Mouse (Mus musculus) brain, embryonic 14.5 days (tissue): ENCODE results near the gene B3gnt2.

Experiments used
- CTCF ChIP-seq: fragments of 200-500 bp; IDR thresholded peaks from 2 replicates; pipeline ENCODE4 v1.5.1; 2012; ENCODE audit warnings: inconsistent platforms, mild to moderate bottlenecking, moderate library complexity, borderline replicate concordance; ENCODE audit not compliant: insufficient read depth, insufficient read length; ENCODE audit errors: extremely low read depth
- POLR2A ChIP-seq: fragments of 200-500 bp; IDR thresholded peaks from 2 replicates; pipeline ENCODE4 v1.6.1; 2012; ENCODE audit warnings: mild to moderate bottlenecking, inconsistent platforms, borderline replicate concordance; ENCODE audit not compliant: poor library complexity, insufficient read depth, insufficient read length, severe bottlenecking; ENCODE audit errors: extremely low read depth

DNA sequence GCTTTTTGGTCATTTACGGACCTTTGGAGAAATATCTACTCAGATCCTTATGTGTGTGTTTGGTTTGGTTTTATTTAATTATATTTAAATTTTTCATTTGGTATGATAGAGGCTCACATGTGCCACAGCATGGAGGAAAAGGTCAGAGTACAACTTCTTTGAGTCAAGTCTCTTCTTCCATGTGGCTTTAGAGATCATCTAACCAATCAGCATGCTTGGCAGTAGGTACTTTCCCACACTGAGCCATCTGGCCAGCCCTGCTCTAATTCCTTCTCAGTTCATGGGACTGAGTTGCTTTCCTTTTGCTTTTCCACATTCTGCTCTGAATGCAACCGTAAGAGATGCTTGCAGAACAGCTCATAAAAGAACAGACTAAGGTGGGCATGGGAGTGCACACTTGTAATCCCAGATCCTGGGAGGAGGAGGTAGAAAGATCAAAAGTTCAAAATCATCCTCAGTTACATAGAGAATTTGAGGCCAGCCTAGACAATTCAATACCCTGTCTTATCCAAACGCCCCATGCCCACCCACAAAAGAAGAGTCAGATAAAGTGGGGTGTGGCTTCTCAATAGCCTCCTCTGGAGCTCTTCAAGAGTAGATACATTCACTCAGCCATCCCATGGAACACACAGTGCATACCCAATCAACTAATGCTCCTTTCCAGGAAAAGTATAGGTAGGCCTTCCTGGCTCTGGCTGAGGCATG, 67.4 kb downstream of the B3gnt2 start:
- no peak for TF ChIP-seq CTCF
- no peak for TF ChIP-seq POLR2A
